In the genomic region with DNA sequence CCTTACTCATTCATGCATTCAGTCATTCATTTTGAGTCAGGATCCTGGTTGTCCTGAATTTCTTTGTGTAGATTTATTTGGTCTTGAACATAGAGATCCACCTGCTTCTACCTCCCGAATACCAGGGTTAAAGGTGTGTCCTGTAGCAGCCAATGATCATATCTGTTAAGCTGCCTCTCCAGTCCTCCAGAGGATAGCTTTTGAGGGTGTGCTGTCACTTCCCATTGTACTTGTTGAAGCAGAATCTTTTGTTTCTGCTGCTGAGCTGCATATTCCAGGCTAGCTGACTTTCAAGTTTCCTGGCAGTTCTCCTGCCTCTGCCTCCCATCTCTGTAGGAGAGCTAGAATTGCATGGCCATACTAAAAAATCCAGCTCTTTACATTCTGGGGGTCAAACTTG, we compare ENCODE assay signal across 15 mouse cellular contexts.
"Had no signal": no experiment of that assay in that cellular context is flagged by ENCODE, and none has a peak within 500 bp of the region (broad histone marks: within the 10 kb centered on the region; RNA-seq: fewer than 3 reads in every experiment).

No protein-coding gene starts in this region.

- DNase-seq: cerebellum, adult 9-11 months; cerebellum, postnatal 10 days; cerebellum, postnatal 14 days; cerebellum, postnatal 25 days; cerebellum, postnatal 36 days; embryo, embryonic 11 days; forebrain, postnatal 0 days; gastrocnemius, adult 2 months; gastrocnemius, postnatal 10 days; gastrocnemius, postnatal 14 days; gastrocnemius, postnatal 25 days; gastrocnemius, postnatal 36 days; heart, adult 11 months; heart, adult 18-20 months; heart, adult 2 months had no signal
